Mouse (Mus musculus): ENCODE data around the gene Lix1.
"Not testable (repeated sequence)": the region's sequence is repeated elsewhere in the genome, so short reads cannot be mapped to it uniquely, and the experiment has no call there.

Gene Lix1

DNA sequence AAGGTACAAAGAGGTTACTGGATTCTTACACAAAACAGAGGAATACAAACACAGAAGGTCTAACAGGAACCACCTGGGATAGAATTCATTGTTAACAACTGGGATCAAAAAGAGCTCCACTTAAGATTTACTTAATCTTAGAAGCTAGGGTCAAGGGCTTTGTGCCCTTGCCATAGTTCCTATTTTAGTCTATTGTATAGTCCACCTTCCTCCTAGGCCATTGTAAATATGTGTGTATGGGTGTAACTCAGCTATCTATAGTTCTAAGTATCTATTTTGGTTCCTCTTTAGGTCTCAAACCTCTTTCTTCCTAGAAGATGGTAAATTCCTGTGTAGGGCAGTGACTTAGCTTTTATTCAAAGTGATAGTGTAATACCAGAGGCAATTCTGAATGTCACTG lies 93.8 kb downstream of the Lix1 start:
- not testable (repeated sequence) for DNase-seq (ENCODE audit: low read depth, low spot score)

DNA sequence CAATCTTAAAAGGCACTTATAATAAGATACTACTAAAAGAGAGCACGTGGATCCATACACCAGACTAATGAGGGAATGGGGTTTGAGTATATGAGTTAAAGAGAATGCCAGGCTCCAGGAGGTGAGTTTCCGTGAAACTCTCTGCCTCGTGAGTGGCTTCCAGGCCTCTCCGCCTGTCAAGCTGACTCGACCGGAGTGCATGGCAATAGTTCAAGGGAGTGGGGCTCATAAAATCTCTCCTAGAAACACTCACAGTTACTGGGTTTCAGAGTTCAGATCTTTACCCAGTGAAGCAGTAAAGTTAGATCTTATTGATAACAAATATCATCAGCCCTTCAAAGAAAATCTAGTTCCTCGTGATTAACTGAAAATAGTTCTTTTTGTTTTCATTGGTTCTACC lies 94.3 kb downstream of the Lix1 start:
- DNase-seq (ENCODE audit: low read depth, low spot score), result no peak

DNA sequence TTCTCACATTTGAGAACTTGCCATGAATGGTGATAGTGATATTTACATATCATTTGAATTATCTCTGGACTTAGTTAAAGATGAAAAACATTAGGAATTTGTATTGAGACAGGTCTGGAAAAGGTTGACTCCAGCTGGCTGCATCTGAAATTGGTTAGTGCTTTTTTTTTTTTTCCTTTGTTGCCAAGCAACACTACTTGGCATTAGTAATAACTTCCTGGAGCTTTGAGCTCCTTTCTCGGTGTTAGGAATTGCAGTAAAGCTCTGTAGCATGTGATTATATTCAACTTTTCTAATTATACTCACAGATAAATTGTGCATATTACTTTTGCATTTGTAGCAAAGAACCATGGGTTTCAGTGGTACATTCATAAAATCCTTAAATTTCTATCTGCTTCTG lies 96.4 kb downstream of the Lix1 start:
- no peak for DNase-seq (ENCODE audit: low read depth, low spot score)

DNA sequence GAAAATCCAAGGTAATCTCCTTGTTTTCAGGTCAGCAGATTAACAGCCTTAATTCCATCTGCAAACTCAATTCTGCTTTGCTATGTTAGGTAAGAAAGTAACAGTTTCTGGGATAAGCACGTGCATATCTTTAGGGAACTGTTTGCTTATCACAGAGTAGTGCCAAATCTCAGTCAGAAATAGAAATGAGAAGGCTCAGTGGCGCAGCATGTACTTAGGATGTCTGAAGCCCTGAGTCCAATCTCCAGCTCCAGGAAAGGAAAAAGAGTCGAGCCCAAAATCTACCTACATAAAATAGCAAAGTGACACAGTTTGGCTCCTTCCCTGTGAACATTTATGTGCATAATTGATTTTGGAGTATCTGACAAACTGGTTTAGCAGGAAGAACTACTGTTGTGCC lies 96.8 kb downstream of the Lix1 start:
- DNase-seq (ENCODE audit: low read depth, low spot score), result no peak

DNA sequence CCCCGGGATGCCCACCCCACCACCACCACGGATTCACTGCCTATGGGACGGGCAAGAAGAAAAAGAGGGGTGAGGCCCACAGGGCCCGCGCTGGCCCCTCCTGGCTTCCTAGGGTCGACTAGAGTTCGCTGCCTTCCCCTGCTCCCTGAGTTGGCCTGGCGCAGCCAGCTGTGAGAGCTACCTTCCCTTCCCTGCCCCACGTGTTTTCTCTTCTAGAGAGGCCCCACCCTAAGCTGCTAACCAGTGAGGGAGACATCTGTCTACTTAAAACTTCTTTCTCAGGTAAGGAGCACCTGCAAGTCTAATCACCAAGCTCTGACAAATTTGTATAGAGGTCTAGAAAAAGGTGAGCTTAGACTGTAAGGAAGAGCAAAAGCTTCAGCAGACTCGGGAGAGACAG lies 104.2 kb downstream of the Lix1 start:
- no peak for DNase-seq (ENCODE audit: low read depth, low spot score)
